Mouse (Mus musculus) heart, embryonic 10.5 days (tissue): Measurements from ENCODE around the gene Hdhd3. TPM values are rescaled to one million over a fixed set of nuclear protein-coding genes. Genes with fewer than 3 reads are reported as not detected.

Source experiments
- DNase-seq: peaks from one replicate; pipeline ENCODE4 v3.0.0-alpha.2; 2017; ENCODE audit warnings: low spot score
- H3K27ac ChIP-seq: fragments of 300-500 bp; sonication (generic); 2 replicates; pipeline ENCODE4 v1.5.1; 2016; ENCODE audit warnings: mild to moderate bottlenecking
- H3K27me3 ChIP-seq: fragments of 300-500 bp; sonication (generic); 2 replicates; pipeline ENCODE4 v1.6.1; 2016; ENCODE audit warnings: mild to moderate bottlenecking; ENCODE audit not compliant: poor library complexity, insufficient read depth, severe bottlenecking
- H3K36me3 ChIP-seq: fragments of 300-500 bp; sonication (generic); 2 replicates; pipeline ENCODE4 v1.6.1; 2016; ENCODE audit warnings: mild to moderate bottlenecking, moderate library complexity
- H3K4me1 ChIP-seq: fragments of 300-500 bp; sonication (generic); 2 replicates; pipeline ENCODE4 v1.6.1; 2016; ENCODE audit warnings: mild to moderate bottlenecking
- H3K4me3 ChIP-seq: fragments of 300-500 bp; sonication (generic); 2 replicates; pipeline ENCODE4 v1.5.1; 2016; ENCODE audit warnings: mild to moderate bottlenecking, moderate library complexity
- H3K9me3 ChIP-seq: fragments of 300-500 bp; sonication (generic); 2 replicates; pipeline ENCODE4 v1.6.1; 2016; ENCODE audit warnings: mild to moderate bottlenecking, moderate library complexity
- WGBS: fragments of 180-500 bp; shearing (Covaris S2); methylation state at CpG from one replicate; pipeline ENCODE4 v1.1.7; 2016; 5-methylcytosine and 5-hydroxymethylcytosine counted together
- polyA plus RNA-seq: library from polyadenylated mRNA; unstranded; fragments of >200 nt; fragmentation: Nextera tagmentation; extraction: Ambion mirVana; gene quantifications from 2 replicates; pipeline ENCODE4 v1.2.1, GENCODE M21; 2016

The Hdhd3 gene
- 7.0 and 10.1 TPM in 2 replicates for polyA plus RNA-seq

- Histone ChIP-seq H3K4me1 (peaks cover 9% of the 10 kb centered on the region), H3K4me3 (peak within 1 kb of the TSS; percentile 69), H3K36me3 (peaks cover 25% of the 10 kb centered on the region), H3K27me3 (no peaks in the 10 kb centered on the region), H3K9me3 (no peaks in the 10 kb centered on the region), H3K27ac (peak within 1 kb of the TSS; percentile 92)
- 75% methylated on average over 3 of the region's 3 CpGs for WGBS
- no peak for DNase-seq
Observed at GRCm38 (mm10) chr4:62503374-62503970, at the start of gene Hdhd3. Gene Hdhd3, minus strand, starts transcription at chr4:62503467.

- H3K4me1 ChIP-seq: peaks cover 3% of the 10 kb centered on the region; the same call in 1 of the 2 replicates
- H3K27me3 ChIP-seq: peaks cover 9% of the 10 kb centered on the region
- no peaks in the 10 kb centered on the region for H3K36me3 ChIP-seq
- WGBS: 78% methylated on average over 7 of the region's 7 CpGs
- H3K27ac ChIP-seq: no peak overlapping the region
- H3K4me3 ChIP-seq: no peak overlapping the region
- no peaks in the 10 kb centered on the region for H3K9me3 ChIP-seq
- DNase-seq: no peak
Observed at GRCm38 (mm10) chr4:62551966-62552365, 48.7 kb upstream of the Hdhd3 start.

- H3K9me3 ChIP-seq: no peaks in the 10 kb centered on the region
- H3K4me1 ChIP-seq: no peaks in the 10 kb centered on the region
- H3K27me3 ChIP-seq: peaks cover 5% of the 10 kb centered on the region; the same call in 1 of the 2 replicates
- H3K4me3 ChIP-seq: no peak overlapping the region
- DNase-seq: no peak
- H3K36me3 ChIP-seq: no peaks in the 10 kb centered on the region
- H3K27ac ChIP-seq: no peak overlapping the region
Observed at GRCm38 (mm10) chr4:62544801-62545200, 41.5 kb upstream of the Hdhd3 start.

- WGBS: 79% methylated on average over 6 of the region's 6 CpGs
- Histone ChIP-seq H3K36me3 (no peaks in the 10 kb centered on the region), H3K4me1 (no peaks in the 10 kb centered on the region), H3K4me3 (no peak overlapping the region), H3K27me3 (peaks cover 5% of the 10 kb centered on the region; the same call in 1 of the 2 replicates), H3K27ac (no peak overlapping the region), H3K9me3 (no peaks in the 10 kb centered on the region)
- no peak for DNase-seq
Observed at GRCm38 (mm10) chr4:62543782-62544181, 40.5 kb upstream of the Hdhd3 start.

- Histone ChIP-seq H3K4me3 (no peak overlapping the region), H3K27ac (no peak overlapping the region), H3K36me3 (no peaks in the 10 kb centered on the region), H3K27me3 (peaks cover 5% of the 10 kb centered on the region; the same call in 1 of the 2 replicates), H3K9me3 (no peaks in the 10 kb centered on the region), H3K4me1 (no peaks in the 10 kb centered on the region)
- 70% methylated on average over 3 of the region's 3 CpGs for WGBS
- DNase-seq: no peak
Observed at GRCm38 (mm10) chr4:62541802-62542201, 38.5 kb upstream of the Hdhd3 start.

GRCm38 (mm10) chr4:62533729-62534128 is 30.5 kb upstream of the Hdhd3 start:
- H3K27ac ChIP-seq: no peak overlapping the region
- WGBS: 68% methylated on average over 6 of the region's 6 CpGs
- DNase-seq: no peak

GRCm38 (mm10) chr4:62527655-62528054 is 24.4 kb upstream of the Hdhd3 start:
- Histone ChIP-seq H3K4me3 (no peak overlapping the region), H3K27ac (no peak overlapping the region), H3K36me3 (peaks cover 13% of the 10 kb centered on the region), H3K4me1 (peaks cover 20% of the 10 kb centered on the region), H3K27me3 (no peaks in the 10 kb centered on the region), H3K9me3 (no peaks in the 10 kb centered on the region)
- no peak for DNase-seq
- WGBS: 84% methylated on average over 4 of the region's 4 CpGs

More at GRCm38 (mm10) chr4:62533729-62534128, 30.5 kb upstream of the Hdhd3 start:
- Histone ChIP-seq H3K27me3 (no peaks in the 10 kb centered on the region), H3K4me1 (peaks cover 8% of the 10 kb centered on the region), H3K4me3 (no peak overlapping the region), H3K9me3 (no peaks in the 10 kb centered on the region), H3K36me3 (no peaks in the 10 kb centered on the region)

GRCm38 (mm10) chr4:62526256-62526655 is 23.0 kb upstream of the Hdhd3 start:
- Histone ChIP-seq H3K27me3 (no peaks in the 10 kb centered on the region), H3K4me3 (no peak overlapping the region), H3K27ac (no peak overlapping the region), H3K4me1 (peaks cover 19% of the 10 kb centered on the region), H3K9me3 (no peaks in the 10 kb centered on the region), H3K36me3 (peaks cover 18% of the 10 kb centered on the region)
- WGBS: 60% methylated on average over 2 of the region's 2 CpGs
- no peak for DNase-seq

GRCm38 (mm10) chr4:62525489-62525811 is 22.2 kb upstream of the Hdhd3 start:
- DNase-seq: no peak
- WGBS: under 1% methylated on average over 10 of the region's 10 CpGs
- H3K4me3 ChIP-seq: peak overlapping the region; percentile 94
- peaks cover 13% of the 10 kb centered on the region for H3K4me1 ChIP-seq
- no peaks in the 10 kb centered on the region for H3K9me3 ChIP-seq
- peaks cover 18% of the 10 kb centered on the region for H3K36me3 ChIP-seq
- H3K27me3 ChIP-seq: no peaks in the 10 kb centered on the region
- H3K27ac ChIP-seq: peak overlapping the region; percentile 96

- Histone ChIP-seq H3K4me1 (peaks cover 14% of the 10 kb centered on the region), H3K27ac (peak within 1 kb of the TSS; percentile 96), H3K9me3 (no peaks in the 10 kb centered on the region), H3K36me3 (peaks cover 18% of the 10 kb centered on the region), H3K27me3 (no peaks in the 10 kb centered on the region), H3K4me3 (peak within 1 kb of the TSS; percentile 94)
- DNase-seq: peak; percentile 99
- under 1% methylated on average over 59 of the region's 59 CpGs for WGBS
Observed at GRCm38 (mm10) chr4:62524651-62525488, 21.6 kb upstream of the Hdhd3 start, which contains the start of the genes Pole3 and 4933430I17Rik. Gene Pole3, minus strand, starts transcription at chr4:62525068. Gene 4933430I17Rik, plus strand, starts transcription at chr4:62525369.

- Histone ChIP-seq H3K27me3 (no peaks in the 10 kb centered on the region), H3K36me3 (peaks cover 18% of the 10 kb centered on the region), H3K4me3 (peak overlapping the region; percentile 71; the same call in 1 of the 2 replicates), H3K27ac (no peak overlapping the region; the same call in 1 of the 2 replicates), H3K9me3 (no peaks in the 10 kb centered on the region), H3K4me1 (peaks cover 38% of the 10 kb centered on the region)
- 83% methylated on average over 2 of the region's 2 CpGs for WGBS
- no peak for DNase-seq
Observed at GRCm38 (mm10) chr4:62520892-62521400, 17.7 kb upstream of the Hdhd3 start.

- peak; percentile 96 for DNase-seq
- whole genome bisulfite sequencing: under 1% methylated on average over 37 of the region's 37 CpGs
- H3K4me1 ChIP-seq: peaks cover 48% of the 10 kb centered on the region
- H3K27ac ChIP-seq: peak within 1 kb of the TSS; percentile 92
- peak within 1 kb of the TSS; percentile 71 for H3K4me3 ChIP-seq
- no peaks in the 10 kb centered on the region for H3K9me3 ChIP-seq
- H3K36me3 ChIP-seq: peaks cover 21% of the 10 kb centered on the region
- H3K27me3 ChIP-seq: no peaks in the 10 kb centered on the region
Observed at GRCm38 (mm10) chr4:62519849-62520233, 16.6 kb upstream of the Hdhd3 start, which contains the start of gene Alad. Gene Alad, minus strand, starts transcription at chr4:62519918.
